Mouse (Mus musculus) neural tube, embryonic 15.5 days (tissue): ENCODE data around the gene B4gat1. TPM values are rescaled to one million over a fixed set of nuclear protein-coding genes. Genes with fewer than 3 reads are reported as not detected.

ENCODE experiments used
- ATAC-seq: fragments of 200-750 bp; cut with Nextera tagmentation; 2 replicates; pipeline ENCODE4 v1.8.0; 2017; ENCODE audit warnings: mild to moderate bottlenecking, moderate TSS enrichment, moderate library complexity; ENCODE audit not compliant: low FRiP score
- H3K27ac ChIP-seq: fragments of 300-500 bp; sonication (generic); replicated peaks from 2 replicates; pipeline ENCODE4 v1.5.1; 2015; ENCODE audit warnings: mild to moderate bottlenecking, inconsistent platforms
- H3K27me3 ChIP-seq: fragments of 300-500 bp; sonication (generic); replicated peaks from 2 replicates; pipeline ENCODE4 v1.6.1; 2015; ENCODE audit warnings: inconsistent platforms
- H3K36me3 ChIP-seq: fragments of 300-500 bp; sonication (generic); 2 replicates; pipeline ENCODE4 v1.6.1; 2015; ENCODE audit warnings: inconsistent platforms
- H3K4me1 ChIP-seq: fragments of 300-500 bp; sonication (generic); 2 replicates; pipeline ENCODE4 v1.6.1; 2015; ENCODE audit warnings: inconsistent platforms
- H3K4me2 ChIP-seq: fragments of 300-500 bp; sonication (generic); 2 replicates; pipeline ENCODE4 v1.6.1; 2015; ENCODE audit warnings: inconsistent platforms, mild to moderate bottlenecking, moderate library complexity
- H3K4me3 ChIP-seq: fragments of 300-500 bp; sonication (generic); replicated peaks from 2 replicates; pipeline ENCODE4 v1.5.1; 2015; ENCODE audit warnings: mild to moderate bottlenecking, inconsistent platforms
- H3K9ac ChIP-seq: fragments of 300-500 bp; sonication (generic); replicated peaks from 2 replicates; pipeline ENCODE4 v1.6.1; 2015; ENCODE audit warnings: mild to moderate bottlenecking, inconsistent platforms
- H3K9me3 ChIP-seq: fragments of 300-500 bp; sonication (generic); replicated peaks from 2 replicates; pipeline ENCODE4 v1.6.1; 2016; ENCODE audit warnings: inconsistent platforms
- WGBS: fragments of 180-500 bp; shearing (Covaris S2); methylation state at CpG from one replicate; pipeline ENCODE4 v1.1.7; 2015; ENCODE audit warnings: mixed read lengths; 5-methylcytosine and 5-hydroxymethylcytosine counted together
- polyA plus RNA-seq: library from polyadenylated mRNA; unstranded; fragments of >200 nt; fragmentation: Nextera tagmentation; extraction: Ambion mirVana; gene quantifications from 2 replicates; pipeline ENCODE4 v1.2.1, GENCODE M21; 2015

Gene B4gat1
- polyA plus RNA-seq, 1 experiment from 2014 or later = 113 TPM

GRCm38 (mm10) chr19:5004925-5005324, 33.7 kb upstream of the B4gat1 start:
- Histone ChIP-seq H3K9ac (no peak overlapping the region), H3K4me1 (peaks cover 22% of the 10 kb centered on the region), H3K36me3 (no peaks in the 10 kb centered on the region), H3K27me3 (no peaks in the 10 kb centered on the region), H3K4me3 (no peak overlapping the region), H3K27ac (no peak overlapping the region), H3K9me3 (no peaks in the 10 kb centered on the region), H3K4me2 (no peak overlapping the region)
- 69% methylated on average over 4 of the region's 4 CpGs for WGBS
- ATAC-seq = no peak

DNA sequence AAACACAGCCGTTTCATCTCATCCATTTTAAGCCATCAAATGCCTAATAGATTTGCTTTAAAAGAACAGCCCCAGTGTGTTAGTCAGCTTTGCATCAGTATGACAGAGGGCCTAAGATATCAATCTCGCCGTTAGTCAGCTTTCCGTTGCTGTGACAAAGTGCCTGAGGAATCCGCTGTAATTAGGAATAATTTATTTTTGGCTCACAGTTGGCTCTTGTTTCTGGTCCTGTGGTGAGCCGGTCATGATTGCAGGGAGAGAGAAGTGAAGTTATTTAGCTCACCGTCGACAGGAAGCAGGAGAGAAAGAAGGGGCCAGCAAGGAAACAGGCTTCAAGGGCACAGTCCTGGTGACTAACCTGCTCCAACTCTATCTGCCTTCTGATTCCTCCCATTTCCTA, 25.5 kb upstream of the B4gat1 start:
- 65% methylated on average over 8 of the region's 8 CpGs for WGBS
- no peak for ATAC-seq
- no peak overlapping the region for H3K9ac ChIP-seq

DNA sequence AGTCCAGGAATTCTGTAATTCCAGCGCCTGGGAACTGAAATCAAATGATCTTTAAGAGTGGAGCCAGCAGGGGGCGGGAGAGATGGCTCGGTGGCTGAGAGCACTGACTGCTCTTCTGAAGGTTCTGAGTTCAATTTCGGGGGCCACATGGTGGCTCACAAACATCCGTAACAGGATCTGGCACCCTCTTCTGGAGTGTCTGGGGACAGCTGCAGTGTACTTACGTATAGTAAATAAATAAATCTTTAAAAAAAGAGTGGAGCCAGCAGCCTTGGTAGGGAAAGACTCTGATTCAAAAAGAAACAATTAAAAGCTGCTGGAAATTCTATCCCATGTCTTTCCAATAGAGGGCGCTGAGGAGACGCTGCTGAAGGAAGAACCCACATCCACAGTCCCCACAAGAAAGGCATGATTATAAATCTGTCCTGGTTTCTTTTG, 23.6 kb upstream of the B4gat1 start:
- no peak overlapping the region for H3K9ac ChIP-seq
- no peak overlapping the region for H3K4me2 ChIP-seq
- no peak overlapping the region for H3K27ac ChIP-seq
- H3K27me3 ChIP-seq = 0 out of 2 replicates have a peak, but pooled peaks cover 5% of the 10 kb centered on the region
- ATAC-seq = no peak
- no peaks in the 10 kb centered on the region for H3K9me3 ChIP-seq
- WGBS = 14% methylated on average over 8 of the region's 8 CpGs
- H3K4me1 ChIP-seq = peaks cover 3% of the 10 kb centered on the region; the same call in 1 of the 2 replicates
- H3K4me3 ChIP-seq = no peak overlapping the region
- no peaks in the 10 kb centered on the region for H3K36me3 ChIP-seq

More for the DNA sequence above, 25.5 kb upstream of the B4gat1 start:
- Histone ChIP-seq H3K4me2 (no peak overlapping the region), H3K27ac (no peak overlapping the region), H3K36me3 (no peaks in the 10 kb centered on the region), H3K27me3 (0 out of 2 replicates have a peak, but pooled peaks cover 5% of the 10 kb centered on the region), H3K4me3 (no peak overlapping the region), H3K9me3 (no peaks in the 10 kb centered on the region), H3K4me1 (peaks cover 3% of the 10 kb centered on the region; the same call in 1 of the 2 replicates)

- Histone ChIP-seq H3K36me3 (no peaks in the 10 kb centered on the region), H3K4me2 (peak overlapping the region; percentile 29; the same call in 1 of the 2 replicates), H3K27me3 (0 out of 2 replicates have a peak, but pooled peaks cover 5% of the 10 kb centered on the region), H3K4me3 (no peak overlapping the region), H3K27ac (no peak overlapping the region), H3K9ac (no peak overlapping the region), H3K4me1 (peaks cover 3% of the 10 kb centered on the region; the same call in 1 of the 2 replicates), H3K9me3 (no peaks in the 10 kb centered on the region)
- WGBS = 40% methylated on average over 10 of the region's 10 CpGs
- no peak for ATAC-seq
These were observed 22.3 kb upstream of the B4gat1 start for GRCm38 (mm10) chr19:5016221-5016742.

GRCm38 (mm10) chr19:5016782-5017181, 21.8 kb upstream of the B4gat1 start:
- H3K9me3 ChIP-seq = no peaks in the 10 kb centered on the region
- no peaks in the 10 kb centered on the region for H3K36me3 ChIP-seq
- H3K4me1 ChIP-seq = peaks cover 3% of the 10 kb centered on the region; the same call in 1 of the 2 replicates
- H3K27ac ChIP-seq = no peak overlapping the region
- no peak overlapping the region for H3K4me3 ChIP-seq
- no peak overlapping the region for H3K9ac ChIP-seq
- WGBS = 21% methylated on average over 12 of the region's 12 CpGs
- ATAC-seq = no peak
- H3K27me3 ChIP-seq = 0 out of 2 replicates have a peak, but pooled peaks cover 2% of the 10 kb centered on the region
- peak overlapping the region; percentile 29; the same call in 1 of the 2 replicates for H3K4me2 ChIP-seq

- no peak for ATAC-seq
- no peaks in the 10 kb centered on the region for H3K9me3 ChIP-seq
- H3K36me3 ChIP-seq = no peaks in the 10 kb centered on the region
- H3K27me3 ChIP-seq = no peaks in the 10 kb centered on the region
- no peak overlapping the region for H3K4me3 ChIP-seq
- WGBS = 86% methylated on average over 4 of the region's 4 CpGs
- H3K9ac ChIP-seq = no peak overlapping the region
- H3K4me2 ChIP-seq = no peak overlapping the region
- H3K4me1 ChIP-seq = peaks cover 3% of the 10 kb centered on the region; the same call in 1 of the 2 replicates
- H3K27ac ChIP-seq = no peak overlapping the region
These were observed 21.0 kb upstream of the B4gat1 start for GRCm38 (mm10) chr19:5017611-5018010.

- no peaks in the 10 kb centered on the region for H3K27me3 ChIP-seq
- ATAC-seq = no peak
- no peak overlapping the region for H3K27ac ChIP-seq
- no peaks in the 10 kb centered on the region for H3K9me3 ChIP-seq
- 85% methylated on average over 3 of the region's 3 CpGs for WGBS
- H3K36me3 ChIP-seq = no peaks in the 10 kb centered on the region
- no peak overlapping the region for H3K9ac ChIP-seq
- peaks cover 4% of the 10 kb centered on the region for H3K4me1 ChIP-seq
- H3K4me2 ChIP-seq = no peak overlapping the region
- no peak overlapping the region for H3K4me3 ChIP-seq
These were observed 20.4 kb upstream of the B4gat1 start for GRCm38 (mm10) chr19:5018191-5018590.

- 79% methylated on average over 2 of the region's 2 CpGs for WGBS
These were observed 17.2 kb upstream of the B4gat1 start for GRCm38 (mm10) chr19:5021416-5021815.

DNA sequence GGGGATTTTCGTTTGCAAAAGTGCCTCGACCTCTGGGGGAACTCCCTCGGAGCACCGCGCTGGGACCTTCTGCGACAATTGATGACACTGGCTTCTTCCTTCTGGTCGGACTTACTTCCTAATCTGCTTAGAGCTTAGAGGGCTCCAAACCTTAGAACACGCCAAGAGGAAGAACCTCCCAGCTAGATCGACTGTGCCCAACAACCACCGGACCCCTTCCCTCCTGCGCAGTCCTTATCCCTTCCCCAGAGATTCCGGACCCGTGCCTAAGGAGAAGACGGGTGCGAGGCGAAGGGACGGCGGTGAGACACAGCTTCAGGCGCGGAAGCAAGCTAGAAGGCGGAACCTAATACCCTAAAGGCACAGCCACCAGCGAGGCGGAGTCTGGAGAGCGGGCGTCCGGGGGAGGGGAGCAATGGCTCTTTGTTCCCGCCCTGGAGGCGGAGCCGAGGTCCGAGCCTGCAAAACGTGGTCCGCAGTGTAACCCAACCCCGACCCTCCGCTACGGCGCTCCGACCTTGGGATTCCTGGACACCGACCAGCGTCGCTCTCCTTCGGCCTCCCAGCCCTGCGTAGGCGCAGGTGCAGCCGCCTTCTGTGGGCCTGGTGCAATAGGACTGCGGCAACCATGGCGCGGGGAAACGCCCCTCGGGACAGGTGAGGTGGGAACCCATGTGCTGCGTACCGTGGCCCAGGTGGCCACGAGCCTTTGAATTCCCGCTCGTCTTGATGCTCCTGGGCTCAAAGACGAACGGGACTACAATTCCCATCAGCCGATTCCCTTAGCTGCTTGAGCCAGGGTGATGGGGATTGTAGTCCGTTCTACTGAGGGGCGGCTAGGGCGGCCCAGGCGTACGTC, 14.8 kb upstream of the B4gat1 start, which contains the start of gene Slc29a2:
Slc29a2 (plus strand) TSS at position 240 of the 859 bp plus-strand sequence.
- Histone ChIP-seq H3K36me3 (peaks cover 18% of the 10 kb centered on the region), H3K27me3 (no peaks in the 10 kb centered on the region), H3K4me3 (peak within 1 kb of the TSS; percentile 84), H3K4me1 (peaks cover 21% of the 10 kb centered on the region), H3K9me3 (no peaks in the 10 kb centered on the region), H3K9ac (peak within 1 kb of the TSS; percentile 85), H3K27ac (peak within 1 kb of the TSS; percentile 93), H3K4me2 (peak within 1 kb of the TSS; percentile 79)
- ATAC-seq = peak; percentile 95
- WGBS = 0% methylated on average over 62 of the region's 62 CpGs

More at GRCm38 (mm10) chr19:5021416-5021815, 17.2 kb upstream of the B4gat1 start:
- H3K27me3 ChIP-seq = no peaks in the 10 kb centered on the region
- H3K9ac ChIP-seq = no peak overlapping the region
- no peak overlapping the region for H3K4me3 ChIP-seq
- ATAC-seq = no peak
- no peak overlapping the region for H3K4me2 ChIP-seq
- no peak overlapping the region for H3K27ac ChIP-seq
- H3K36me3 ChIP-seq = 0 out of 2 replicates have a peak, but pooled peaks cover 5% of the 10 kb centered on the region
- H3K4me1 ChIP-seq = peaks cover 24% of the 10 kb centered on the region
- H3K9me3 ChIP-seq = no peaks in the 10 kb centered on the region

DNA sequence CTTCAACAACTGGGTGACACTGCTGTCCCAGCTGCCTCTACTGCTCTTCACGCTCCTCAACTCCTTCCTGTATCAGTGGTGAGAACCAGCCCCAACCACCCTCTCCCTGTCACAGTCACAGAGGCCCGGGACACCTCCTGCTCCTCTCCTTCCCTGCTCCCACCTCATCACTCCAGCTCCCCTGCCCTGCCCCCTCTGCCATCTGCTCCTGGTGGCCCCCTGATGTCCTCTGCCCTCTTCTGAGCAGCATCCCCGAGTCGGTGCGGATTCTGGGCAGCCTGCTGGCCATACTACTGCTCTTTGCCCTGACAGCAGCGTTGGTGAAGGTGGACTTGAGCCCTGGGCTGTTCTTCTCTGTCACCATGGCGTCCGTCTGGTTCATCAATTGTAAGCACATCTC, 12.5 kb upstream of the B4gat1 start:
- Histone ChIP-seq H3K4me1 (peaks cover 21% of the 10 kb centered on the region), H3K27me3 (no peaks in the 10 kb centered on the region), H3K4me3 (no peak overlapping the region), H3K9me3 (no peaks in the 10 kb centered on the region), H3K9ac (no peak overlapping the region), H3K4me2 (no peak overlapping the region), H3K36me3 (peaks cover 39% of the 10 kb centered on the region), H3K27ac (no peak overlapping the region)
- 93% methylated on average over 8 of the region's 8 CpGs for WGBS
- ATAC-seq = no peak

DNA sequence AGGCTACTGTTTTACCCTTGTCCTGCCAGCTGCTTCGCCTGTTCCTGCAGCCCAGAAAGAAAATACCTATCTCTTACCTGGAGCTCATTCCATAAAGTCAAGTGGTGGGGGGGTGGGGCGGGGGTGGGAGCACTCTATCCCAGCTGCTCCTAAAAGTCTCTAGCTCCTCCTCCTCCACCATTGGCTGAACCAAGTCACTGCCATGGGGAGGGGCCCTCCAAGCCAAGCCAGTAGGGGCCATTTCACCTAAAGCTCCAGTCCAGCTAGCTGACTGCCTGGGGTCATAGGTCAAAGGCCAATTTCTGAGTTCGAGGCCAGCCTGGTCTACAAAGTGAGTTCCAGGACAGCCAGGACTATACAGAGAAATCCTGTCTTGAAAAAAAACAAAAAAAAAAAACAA, 5.9 kb upstream of the B4gat1 start:
- Histone ChIP-seq H3K4me3 (no peak overlapping the region), H3K27ac (no peak overlapping the region), H3K36me3 (peaks cover 29% of the 10 kb centered on the region), H3K4me2 (no peak overlapping the region), H3K9me3 (no peaks in the 10 kb centered on the region), H3K27me3 (no peaks in the 10 kb centered on the region), H3K9ac (no peak overlapping the region), H3K4me1 (peaks cover 6% of the 10 kb centered on the region)
- WGBS = 93% methylated on average over 3 of the region's 3 CpGs
- ATAC-seq = no peak
